Mouse (Mus musculus): ENCODE measurements around the gene Mas1. TPM values are rescaled to one million over a fixed set of nuclear protein-coding genes. Genes with fewer than 3 reads are reported as not detected.

Mas1 gene
- polyA plus RNA-seq, 1 experiment from 2014 or later: 0.19 TPM

Small RNA genes within 50 kb of the gene (microRNA-seq; reads per million reads assigned to microRNA genes)
- gene Gm24085: not detected

Other genes starting within 250 kb of the Mas1 start
- not detected in 2 replicates for gene Slc22a1, start 192.3 kb downstream of the Mas1 start, polyA plus RNA-seq (2015; fragmentation: Nextera tagmentation; extraction: Ambion mirVana)
- 15.3 and 17.7 TPM in 2 replicates for gene Igf2r, start 98.5 kb downstream of the Mas1 start, polyA plus RNA-seq (2015; fragmentation: Nextera tagmentation; extraction: Ambion mirVana)
- gene Mrgprh, start 7.9 kb upstream of the Mas1 start, polyA plus RNA-seq (2015; fragmentation: Nextera tagmentation; extraction: Ambion mirVana): not detected in 2 replicates
- gene Pnldc1, start 42.1 kb upstream of the Mas1 start, polyA plus RNA-seq (2015; fragmentation: Nextera tagmentation; extraction: Ambion mirVana): 0.21 and 0.35 TPM in 2 replicates
- 172 and 197 TPM in 2 replicates for gene Tcp1, start 47.6 kb upstream of the Mas1 start, polyA plus RNA-seq (2015; fragmentation: Nextera tagmentation; extraction: Ambion mirVana)
- gene Mrpl18, start 48.2 kb upstream of the Mas1 start, polyA plus RNA-seq (2015; fragmentation: Nextera tagmentation; extraction: Ambion mirVana): 81.8 and 92.8 TPM in 2 replicates
- gene Acat3, start 72.5 kb upstream of the Mas1 start, polyA plus RNA-seq (2015; fragmentation: Nextera tagmentation; extraction: Ambion mirVana): 15.1 and 16.5 TPM in 2 replicates
- 97.5 and 101 TPM in 2 replicates for gene Acat2, start 92.6 kb upstream of the Mas1 start, polyA plus RNA-seq (2015; fragmentation: Nextera tagmentation; extraction: Ambion mirVana)
- 42.0 and 42.4 TPM in 2 replicates for gene Wtap, start 126.0 kb upstream of the Mas1 start, polyA plus RNA-seq (2015; fragmentation: Nextera tagmentation; extraction: Ambion mirVana)
- gene Sod2, start 138.7 kb upstream of the Mas1 start, polyA plus RNA-seq (2015; fragmentation: Nextera tagmentation; extraction: Ambion mirVana): 108 and 116 TPM in 2 replicates
- gene Gpr31b, start 184.2 kb upstream of the Mas1 start, polyA plus RNA-seq (2015; fragmentation: Nextera tagmentation; extraction: Ambion mirVana): not detected in 2 replicates
- gene Tcp10b, start 193.0 kb upstream of the Mas1 start, polyA plus RNA-seq (2015; fragmentation: Nextera tagmentation; extraction: Ambion mirVana): not detected in 2 replicates